Mouse (Mus musculus) heart, embryonic 15.5 days (tissue): ENCODE data around the gene Ccser1. TPM values are rescaled to one million over a fixed set of nuclear protein-coding genes. Genes with fewer than 3 reads are reported as not detected.

Experiments used
- ATAC-seq: fragments of 200-750 bp; cut with Nextera tagmentation; replicated peaks from 2 replicates; pipeline ENCODE4 v1.8.0; 2017; ENCODE audit warnings: low read depth, moderate TSS enrichment; ENCODE audit not compliant: insufficient number of reproducible peaks, insufficient read depth, low FRiP score
- H3K27ac ChIP-seq: fragments of 300-500 bp; sonication (generic); 2 replicates; pipeline ENCODE4 v1.5.1; 2015; ENCODE audit warnings: mild to moderate bottlenecking, inconsistent platforms
- H3K27me3 ChIP-seq: fragments of 300-500 bp; sonication (generic); 2 replicates; pipeline ENCODE4 v1.6.1; 2015; ENCODE audit warnings: inconsistent platforms
- H3K36me3 ChIP-seq: fragments of 300-500 bp; sonication (generic); 2 replicates; pipeline ENCODE4 v1.6.1; 2015; ENCODE audit warnings: mild to moderate bottlenecking, inconsistent platforms
- H3K4me1 ChIP-seq: fragments of 300-500 bp; sonication (generic); replicated peaks from 2 replicates; pipeline ENCODE4 v1.6.1; 2015; ENCODE audit warnings: inconsistent platforms
- H3K4me2 ChIP-seq: fragments of 300-500 bp; sonication (generic); 2 replicates; pipeline ENCODE4 v1.6.1; 2015; ENCODE audit warnings: inconsistent platforms, mild to moderate bottlenecking, moderate library complexity
- H3K4me3 ChIP-seq: fragments of 300-500 bp; sonication (generic); 2 replicates; pipeline ENCODE4 v1.5.1; 2015; ENCODE audit warnings: mild to moderate bottlenecking, inconsistent platforms
- H3K9ac ChIP-seq: fragments of 300-500 bp; sonication (generic); 2 replicates; pipeline ENCODE4 v1.6.1; 2015; ENCODE audit warnings: mild to moderate bottlenecking, inconsistent platforms
- H3K9me3 ChIP-seq: fragments of 300-500 bp; sonication (generic); replicated peaks from 2 replicates; pipeline ENCODE4 v1.6.1; 2016; ENCODE audit warnings: inconsistent platforms
- WGBS: fragments of 180-500 bp; shearing (Covaris S2); methylation state at CpG from one replicate; pipeline ENCODE4 v1.1.7; 2015; ENCODE audit warnings: mixed read lengths; 5-methylcytosine and 5-hydroxymethylcytosine counted together
- polyA plus RNA-seq: library from polyadenylated mRNA; unstranded; fragments of >200 nt; fragmentation: Nextera tagmentation; extraction: Ambion mirVana; gene quantifications from 2 replicates; pipeline ENCODE4 v1.2.1, GENCODE M21; 2015

Gene Ccser1
- polyA plus RNA-seq, 1 experiment from 2014 or later, result 2.2 TPM

- H3K4me3 ChIP-seq, result no peak overlapping the region
- no peaks in the 10 kb centered on the region for H3K27me3 ChIP-seq
- H3K4me1 ChIP-seq, result no peaks in the 10 kb centered on the region
- 87% methylated on average over 8 of the region's 8 CpGs for WGBS
- no peak for ATAC-seq
- no peak overlapping the region for H3K9ac ChIP-seq
- H3K36me3 ChIP-seq, result no peaks in the 10 kb centered on the region
- H3K27ac ChIP-seq, result no peak overlapping the region
- no peaks in the 10 kb centered on the region for H3K9me3 ChIP-seq
- H3K4me2 ChIP-seq, result no peak overlapping the region
Observed at GRCm38 (mm10) chr6:61567967-61568366, 387.8 kb downstream of the Ccser1 start.

GRCm38 (mm10) chr6:61581696-61582095 lies 401.6 kb downstream of the Ccser1 start:
- no peak for ATAC-seq
- H3K9ac ChIP-seq, result no peak overlapping the region
- no peaks in the 10 kb centered on the region for H3K36me3 ChIP-seq
- no peaks in the 10 kb centered on the region for H3K4me1 ChIP-seq
- H3K9me3 ChIP-seq, result no peaks in the 10 kb centered on the region
- no peak overlapping the region for H3K27ac ChIP-seq
- H3K4me3 ChIP-seq, result no peak overlapping the region
- H3K4me2 ChIP-seq, result no peak overlapping the region
- no peaks in the 10 kb centered on the region for H3K27me3 ChIP-seq

- Histone ChIP-seq H3K4me2 (no peak overlapping the region), H3K27ac (no peak overlapping the region), H3K27me3 (no peaks in the 10 kb centered on the region), H3K4me1 (no peaks in the 10 kb centered on the region), H3K9me3 (no peaks in the 10 kb centered on the region), H3K36me3 (no peaks in the 10 kb centered on the region), H3K4me3 (no peak overlapping the region), H3K9ac (no peak overlapping the region)
- no peak for ATAC-seq
- 62% methylated on average over 2 of the region's 2 CpGs for WGBS
Observed at GRCm38 (mm10) chr6:61588999-61589398, 408.9 kb downstream of the Ccser1 start.

- 80% methylated on average over 5 of the region's 5 CpGs for WGBS
- H3K36me3 ChIP-seq, result no peaks in the 10 kb centered on the region
- H3K9me3 ChIP-seq, result no peaks in the 10 kb centered on the region
- no peaks in the 10 kb centered on the region for H3K27me3 ChIP-seq
- H3K4me3 ChIP-seq, result no peak overlapping the region
- H3K4me1 ChIP-seq, result no peaks in the 10 kb centered on the region
- H3K9ac ChIP-seq, result no peak overlapping the region
- ATAC-seq, result no peak
- H3K4me2 ChIP-seq, result no peak overlapping the region
- no peak overlapping the region for H3K27ac ChIP-seq
Observed at GRCm38 (mm10) chr6:61601911-61602310, 421.8 kb downstream of the Ccser1 start.

GRCm38 (mm10) chr6:61614920-61615319 lies 434.8 kb downstream of the Ccser1 start:
- Histone ChIP-seq H3K27me3 (no peaks in the 10 kb centered on the region), H3K27ac (no peak overlapping the region), H3K4me3 (no peak overlapping the region), H3K9ac (no peak overlapping the region), H3K9me3 (no peaks in the 10 kb centered on the region), H3K4me1 (no peaks in the 10 kb centered on the region), H3K36me3 (no peaks in the 10 kb centered on the region), H3K4me2 (no peak overlapping the region)
- ATAC-seq, result no peak
- 89% methylated on average over 4 of the region's 4 CpGs for WGBS

- no peaks in the 10 kb centered on the region for H3K9me3 ChIP-seq
- no peaks in the 10 kb centered on the region for H3K4me1 ChIP-seq
- no peak overlapping the region for H3K9ac ChIP-seq
- no peaks in the 10 kb centered on the region for H3K36me3 ChIP-seq
- no peaks in the 10 kb centered on the region for H3K27me3 ChIP-seq
- no peak for ATAC-seq
- 53% methylated on average over 3 of the region's 3 CpGs for WGBS
- no peak overlapping the region for H3K4me2 ChIP-seq
- no peak overlapping the region for H3K4me3 ChIP-seq
- no peak overlapping the region for H3K27ac ChIP-seq
Observed at GRCm38 (mm10) chr6:61621707-61622106, 441.6 kb downstream of the Ccser1 start.

GRCm38 (mm10) chr6:61661414-61661813 lies 481.3 kb downstream of the Ccser1 start:
- Histone ChIP-seq H3K36me3 (no peaks in the 10 kb centered on the region), H3K9ac (no peak overlapping the region), H3K9me3 (no peaks in the 10 kb centered on the region), H3K4me2 (no peak overlapping the region), H3K27ac (no peak overlapping the region), H3K27me3 (no peaks in the 10 kb centered on the region), H3K4me3 (no peak overlapping the region), H3K4me1 (no peaks in the 10 kb centered on the region)
- ATAC-seq, result no peak

GRCm38 (mm10) chr6:61664572-61664971 lies 484.4 kb downstream of the Ccser1 start:
- no peak overlapping the region for H3K4me3 ChIP-seq
- 69% methylated on average over 1 of the region's 1 CpGs for WGBS
- no peak overlapping the region for H3K9ac ChIP-seq
- no peaks in the 10 kb centered on the region for H3K36me3 ChIP-seq
- ATAC-seq, result no peak
- no peak overlapping the region for H3K4me2 ChIP-seq
- H3K27me3 ChIP-seq, result no peaks in the 10 kb centered on the region
- no peaks in the 10 kb centered on the region for H3K4me1 ChIP-seq
- no peak overlapping the region for H3K27ac ChIP-seq
- no peaks in the 10 kb centered on the region for H3K9me3 ChIP-seq

- Histone ChIP-seq H3K4me1 (no peaks in the 10 kb centered on the region), H3K36me3 (no peaks in the 10 kb centered on the region), H3K4me2 (no peak overlapping the region), H3K4me3 (no peak overlapping the region), H3K27ac (no peak overlapping the region), H3K27me3 (no peaks in the 10 kb centered on the region), H3K9ac (no peak overlapping the region), H3K9me3 (no peaks in the 10 kb centered on the region)
- WGBS, result 35% methylated on average over 2 of the region's 2 CpGs
- ATAC-seq, result no peak
Observed at GRCm38 (mm10) chr6:61687002-61687401, 506.9 kb downstream of the Ccser1 start.

GRCm38 (mm10) chr6:61703003-61703402 lies 522.9 kb downstream of the Ccser1 start:
- no peak overlapping the region for H3K27ac ChIP-seq
- no peak overlapping the region for H3K4me3 ChIP-seq
- ATAC-seq, result no peak
- no peak overlapping the region for H3K9ac ChIP-seq
- no peaks in the 10 kb centered on the region for H3K4me1 ChIP-seq
- no peak overlapping the region for H3K4me2 ChIP-seq
- no peaks in the 10 kb centered on the region for H3K36me3 ChIP-seq
- WGBS, result 87% methylated on average over 7 of the region's 7 CpGs
- H3K9me3 ChIP-seq, result no peaks in the 10 kb centered on the region
- no peaks in the 10 kb centered on the region for H3K27me3 ChIP-seq

- Histone ChIP-seq H3K9ac (no peak overlapping the region), H3K27ac (no peak overlapping the region), H3K4me3 (no peak overlapping the region), H3K4me1 (no peaks in the 10 kb centered on the region), H3K36me3 (no peaks in the 10 kb centered on the region), H3K27me3 (no peaks in the 10 kb centered on the region), H3K9me3 (no peaks in the 10 kb centered on the region), H3K4me2 (no peak overlapping the region)
- WGBS, result 68% methylated on average over 1 of the region's 1 CpGs
- no peak for ATAC-seq
Observed at GRCm38 (mm10) chr6:61721220-61721619, 541.1 kb downstream of the Ccser1 start.

GRCm38 (mm10) chr6:61729065-61729464 lies 548.9 kb downstream of the Ccser1 start:
- H3K27me3 ChIP-seq, result no peaks in the 10 kb centered on the region
- 46% methylated on average over 1 of the region's 1 CpGs for WGBS
- no peaks in the 10 kb centered on the region for H3K36me3 ChIP-seq
- no peak overlapping the region for H3K9ac ChIP-seq
- no peak overlapping the region for H3K27ac ChIP-seq
- H3K4me2 ChIP-seq, result no peak overlapping the region
- no peaks in the 10 kb centered on the region for H3K9me3 ChIP-seq
- H3K4me1 ChIP-seq, result no peaks in the 10 kb centered on the region
- no peak for ATAC-seq
- H3K4me3 ChIP-seq, result no peak overlapping the region
